Mouse (Mus musculus) G1E (cell line): ENCODE results near the gene Gzme. TPM values are rescaled to one million over a fixed set of nuclear protein-coding genes. Genes with fewer than 3 reads are reported as not detected.
"Not testable (repeated sequence)": the region's sequence is repeated elsewhere in the genome, so short reads cannot be mapped to it uniquely, and the experiment has no call there.

ENCODE experiments used
- ATAC-seq: 2 replicates; pipeline ENCODE4 v1.8.0; 2016; ENCODE audit warnings: mild to moderate bottlenecking; ENCODE audit not compliant: insufficient number of reproducible peaks, poor library complexity, low FRiP score, severe bottlenecking; ENCODE audit errors: extremely low read depth
- DNase-seq: peaks from one replicate; pipeline ENCODE4 v3.0.0; 2012; ENCODE audit warnings: low spot score
- H3K27me3 ChIP-seq: 2 replicates; pipeline ENCODE4 v1.6.1; 2012; ENCODE audit warnings: mild to moderate bottlenecking, low read length, inconsistent platforms; ENCODE audit not compliant: insufficient read depth
- H3K36me3 ChIP-seq: replicated peaks from 2 replicates; pipeline ENCODE3; 2012; ENCODE audit warnings: mild to moderate bottlenecking, inconsistent platforms
- H3K4me1 ChIP-seq: 2 replicates; pipeline ENCODE4 v1.6.1; 2012; ENCODE audit warnings: low read depth, low read length, inconsistent platforms, mixed read lengths; ENCODE audit not compliant: insufficient read depth
- H3K4me3 ChIP-seq: 2 replicates; pipeline ENCODE4 v1.5.1; 2012; ENCODE audit warnings: low read depth, mild to moderate bottlenecking, inconsistent platforms, low read length, moderate library complexity, mixed read lengths
- H3K9me3 ChIP-seq: replicated peaks from 2 replicates; pipeline ENCODE4 v1.6.1; 2012; ENCODE audit warnings: inconsistent platforms
- CTCF ChIP-seq: IDR thresholded peaks from 2 replicates; pipeline ENCODE4 v1.5.1; 2012; ENCODE audit warnings: low read depth, low read length, inconsistent platforms, mixed read lengths
- GATA1 ChIP-seq: IDR thresholded peaks from 2 replicates; pipeline ENCODE4 v1.6.1; 2012; ENCODE audit warnings: borderline replicate concordance, low read length, inconsistent platforms, mixed read lengths
- GATA2 ChIP-seq: IDR thresholded peaks from 2 replicates; pipeline ENCODE4 v1.6.1; 2012; ENCODE audit warnings: low read depth, low read length, inconsistent platforms, borderline replicate concordance
- POLR2AphosphoS5 ChIP-seq: IDR thresholded peaks from 2 replicates; pipeline ENCODE4 v1.6.1; 2012; ENCODE audit warnings: low read depth, low read length, inconsistent platforms; ENCODE audit not compliant: insufficient replicate concordance
- TAL1 ChIP-seq: conservative IDR thresholded peaks from 2 replicates; pipeline ENCODE4 v1.6.1; 2012; ENCODE audit warnings: low read depth, low read length, inconsistent platforms, mixed read lengths
- polyA plus RNA-seq: library from polyadenylated mRNA; stranded (reverse); fragments of >175 nt; gene quantifications from 2 replicates; pipeline ENCODE4 v1.2.3, GENCODE M21; 2012
- total RNA-seq, 2 experiments: library from RNA; stranded (forward) in 1 of 2; stranded (reverse) in 1 of 2; fragments of 200-1000 nt in 1 of 2; fragments of >200 nt in 1 of 2; fragmentation: Nextera tagmentation in 1 of 2; gene quantifications; 2 replicates each; pipeline ENCODE4 v1.2.3; 2014 to 2017

The Gzme gene
- total and polyA plus RNA-seq, 3 experiments, result not detected

GRCm38 (mm10) chr14:56128341-56128740, 7.9 kb upstream of the Gzme start:
- DNase-seq, result peak; percentile 4

DNA sequence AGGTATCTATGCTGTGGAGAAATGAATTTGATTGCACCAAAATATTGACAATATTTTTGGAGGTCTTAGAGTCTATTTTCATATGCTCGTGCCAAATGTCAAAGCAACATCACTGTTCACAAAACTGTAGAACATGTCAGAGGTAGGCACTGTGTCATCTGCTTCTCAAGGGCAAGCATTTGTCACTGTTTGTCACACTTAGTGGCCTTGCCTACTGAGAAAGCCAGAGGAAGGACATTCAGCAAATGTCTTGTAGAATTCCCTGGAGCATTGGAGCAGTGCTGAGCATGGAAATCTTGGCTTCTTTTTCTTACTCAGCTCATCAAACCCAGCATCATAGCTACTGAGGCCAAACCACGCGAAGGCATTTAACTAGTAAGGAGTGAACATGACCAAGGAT, 3.1 kb upstream of the Gzme start:
- TF ChIP-seq CTCF (no peak), GATA2 (no peak), POLR2AphosphoS5 (no peak), TAL1 (no peak), GATA1 (no peak)
- Histone ChIP-seq H3K9me3 (no peaks in the 10 kb centered on the region), H3K27me3 (peaks cover 5% of the 10 kb centered on the region), H3K4me3 (no peak overlapping the region), H3K36me3 (no peaks in the 10 kb centered on the region), H3K4me1 (no peaks in the 10 kb centered on the region)
- no peak for ATAC-seq
- no peak for DNase-seq

More at GRCm38 (mm10) chr14:56128341-56128740, 7.9 kb upstream of the Gzme start:
- Histone ChIP-seq H3K9me3 (no peaks in the 10 kb centered on the region), H3K4me3 (no peak overlapping the region), H3K4me1 (no peaks in the 10 kb centered on the region), H3K36me3 (no peaks in the 10 kb centered on the region), H3K27me3 (no peaks in the 10 kb centered on the region; the same call in 1 of the 2 replicates)
- no peak for ATAC-seq
- TF ChIP-seq CTCF, result peak; percentile 42
- no peak for TF ChIP-seq POLR2AphosphoS5
- TF ChIP-seq GATA2, result no peak
- no peak for TF ChIP-seq GATA1
- no peak for TF ChIP-seq TAL1

GRCm38 (mm10) chr14:56115531-56116310, 4.7 kb downstream of the Gzme start:
- DNase-seq, H3K4me1 ChIP-seq, H3K4me3 ChIP-seq, H3K36me3 ChIP-seq, ATAC-seq, H3K9me3 ChIP-seq: not testable (repeated sequence)
- peaks cover 25% of the 10 kb centered on the region for H3K27me3 ChIP-seq

DNA sequence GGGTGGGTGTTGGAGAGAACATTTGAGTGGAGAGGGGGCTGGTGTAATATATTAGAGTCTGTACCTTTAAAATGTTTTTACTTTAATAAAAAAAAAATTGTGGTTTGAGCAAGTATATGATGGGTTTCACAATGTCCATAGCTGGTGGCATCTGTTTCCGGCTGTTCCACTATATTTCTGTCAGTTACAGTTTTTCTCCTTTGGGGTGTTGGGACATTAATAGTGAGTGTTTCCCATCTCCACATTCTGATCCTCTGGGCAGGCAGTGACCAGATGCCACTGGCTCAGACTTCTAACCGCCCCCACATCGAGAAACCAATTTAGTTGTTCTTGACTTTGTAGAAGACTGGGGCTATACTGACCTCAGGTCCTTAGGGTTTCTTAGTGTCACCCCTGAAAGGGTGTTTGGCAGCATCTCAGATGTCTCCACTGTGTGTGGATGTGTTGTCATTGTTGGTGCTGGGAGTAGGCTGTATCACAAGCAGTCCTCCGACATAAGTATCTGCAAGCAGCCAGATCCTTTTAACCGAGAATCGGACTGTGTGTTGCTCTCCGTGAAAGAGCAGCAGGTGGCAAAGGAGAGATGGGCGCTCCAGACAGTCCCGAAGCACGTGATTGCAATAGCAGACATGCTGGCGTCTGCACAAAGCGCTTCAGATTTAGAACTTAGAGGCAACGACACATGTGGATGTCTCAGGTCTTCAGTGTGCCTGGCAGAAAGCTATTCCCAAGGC, 14.8 kb downstream of the Gzme start:
- no peak overlapping the region for H3K4me3 ChIP-seq
- H3K9me3 ChIP-seq, result no peaks in the 10 kb centered on the region
- DNase-seq (no peak), ATAC-seq (no peak)
- H3K4me1 ChIP-seq, result no peaks in the 10 kb centered on the region
- H3K36me3 ChIP-seq, result no peaks in the 10 kb centered on the region
- TF ChIP-seq TAL1, result no peak
- TF ChIP-seq GATA1, result no peak
- no peak for TF ChIP-seq GATA2
- TF ChIP-seq POLR2AphosphoS5, result no peak
- no peak for TF ChIP-seq CTCF
- H3K27me3 ChIP-seq, result peaks cover 27% of the 10 kb centered on the region

- ATAC-seq, result no peak
- Histone ChIP-seq H3K9me3 (no peaks in the 10 kb centered on the region), H3K4me3 (no peak overlapping the region), H3K4me1 (no peaks in the 10 kb centered on the region), H3K36me3 (no peaks in the 10 kb centered on the region), H3K27me3 (peaks cover 33% of the 10 kb centered on the region)
- no peak for TF ChIP-seq TAL1
- no peak for TF ChIP-seq POLR2AphosphoS5
- no peak for TF ChIP-seq GATA2
- TF ChIP-seq GATA1, result no peak
- DNase-seq, result no peak
These were observed 15.4 kb downstream of the Gzme start for GRCm38 (mm10) chr14:56105016-56105415.

- no peaks in the 10 kb centered on the region for H3K4me1 ChIP-seq
- no peak for ATAC-seq
- H3K9me3 ChIP-seq, result no peaks in the 10 kb centered on the region
- DNase-seq, result no peak
- no peak for TF ChIP-seq POLR2AphosphoS5
- H3K4me3 ChIP-seq, result no peak overlapping the region
- H3K27me3 ChIP-seq, result peaks cover 37% of the 10 kb centered on the region
- no peaks in the 10 kb centered on the region for H3K36me3 ChIP-seq
These were observed 17.0 kb downstream of the Gzme start for GRCm38 (mm10) chr14:56103452-56103851.

DNA sequence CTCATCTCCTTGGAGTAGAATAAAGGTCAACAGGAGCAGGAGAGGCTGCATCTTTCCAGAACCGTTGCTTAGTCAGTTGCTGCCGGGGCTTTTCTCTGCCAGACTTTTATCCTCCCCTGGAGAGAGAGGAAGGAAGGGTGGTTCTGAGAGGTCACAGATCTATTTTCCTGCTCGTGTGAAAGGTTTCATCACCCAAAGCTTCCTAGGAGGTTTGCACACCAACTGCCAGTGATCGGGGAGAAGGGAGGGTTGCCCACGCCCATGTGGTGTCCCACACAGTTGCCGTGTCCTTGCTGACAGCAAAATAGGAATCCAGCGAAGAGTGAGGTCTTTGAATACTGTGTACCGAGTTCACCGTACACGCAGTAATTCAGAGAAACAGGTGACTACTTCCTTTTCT, 18.0 kb downstream of the Gzme start, which contains the start of gene Ctsg:
Gene Ctsg (minus strand): TSS at position 189 of the 400 bp plus-strand sequence.
- DNase-seq (no peak), ATAC-seq (no peak)
- TF ChIP-seq POLR2AphosphoS5 (no peak), TAL1 (no peak), GATA2 (no peak), GATA1 (no peak), CTCF (no peak)
- Histone ChIP-seq H3K4me3 (no peak within 1 kb of the TSS), H3K4me1 (no peaks in the 10 kb centered on the region), H3K27me3 (peaks cover 38% of the 10 kb centered on the region), H3K9me3 (no peaks in the 10 kb centered on the region), H3K36me3 (no peaks in the 10 kb centered on the region)
